Mouse (Mus musculus) telencephalon, adult 2 months (tissue): ENCODE measurements around the gene Ascc2.

Source experiments
- DNase-seq: peaks from one replicate; pipeline ENCODE4 v3.0.0-alpha.2; 2011; ENCODE audit warnings: low read depth, low spot score

The Ascc2 gene

GRCm38 (mm10) chr11:4719961-4720360 is 82.4 kb downstream of the Ascc2 start:
- no peak for DNase-seq

- DNase-seq = no peak
These were observed 82.8 kb downstream of the Ascc2 start for GRCm38 (mm10) chr11:4720393-4720792.

GRCm38 (mm10) chr11:4720900-4721580 is 83.5 kb downstream of the Ascc2 start:
- no peak for DNase-seq

GRCm38 (mm10) chr11:4721728-4722127 is 84.2 kb downstream of the Ascc2 start:
- DNase-seq = no peak

GRCm38 (mm10) chr11:4729603-4730002 is 92.1 kb downstream of the Ascc2 start:
- no peak for DNase-seq

- DNase-seq = no peak
These were observed 92.5 kb downstream of the Ascc2 start for GRCm38 (mm10) chr11:4730096-4730495.

GRCm38 (mm10) chr11:4730913-4731312 is 93.4 kb downstream of the Ascc2 start:
- DNase-seq = no peak

GRCm38 (mm10) chr11:4731781-4732180 is 94.2 kb downstream of the Ascc2 start:
- no peak for DNase-seq

GRCm38 (mm10) chr11:4734179-4734578 is 96.6 kb downstream of the Ascc2 start:
- no peak for DNase-seq
